Mouse (Mus musculus): Measurements from ENCODE around the gene Gstt2.

DNA sequence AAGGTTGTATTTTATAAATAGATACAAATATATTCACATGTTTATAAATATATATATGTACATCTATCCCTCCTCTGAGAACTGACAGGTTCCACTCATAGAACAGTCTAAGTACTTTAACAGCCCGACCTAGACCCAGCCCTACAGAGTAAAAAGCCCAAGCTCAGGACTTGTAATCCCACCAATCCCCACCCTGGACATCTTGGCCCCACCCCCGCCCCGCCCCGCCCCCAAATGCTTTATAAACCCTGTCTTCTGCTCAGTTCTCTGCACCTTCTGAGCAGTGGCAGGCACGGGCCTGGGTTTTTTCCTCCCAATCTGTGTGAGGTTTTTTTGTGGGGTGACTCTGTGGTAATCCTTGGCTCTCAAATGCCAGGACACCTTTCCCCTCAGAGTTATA, 16.9 kb upstream of the Gstt2 start:
- no peak for TF ChIP-seq GATA1 (IDR thresholded peaks at IDR 0.05; ENCODE audit: borderline replicate concordance, low read length)
- TF ChIP-seq CTCF (IDR thresholded peaks at IDR 0.05; ENCODE audit: low read depth, low read length): no peak
- no peak for TF ChIP-seq TAL1 (conservative IDR thresholded peaks at IDR 0.05; ENCODE audit: low read depth, low read length)
- no peak for TF ChIP-seq POLR2AphosphoS5 (IDR thresholded peaks at IDR 0.05; ENCODE audit: insufficient replicate concordance, low read depth, low read length)
